Comparison of ENCODE assay signal across 8 mouse cellular contexts in genomic region chr11:74724235-74724791, GRCm38 (mm10). TPM values are rescaled to one million over a fixed set of nuclear protein-coding genes. Genes with fewer than 3 reads are reported as not detected.
DNase-seq lines count a peak whose midpoint lies in the region; ATAC-seq and TF ChIP-seq lines count a peak whose summit lies in the region.

TSS of gene Pafah1b1 (minus strand) at chr11:74724670.

- H3K4me2 ChIP-seq in embryonic facial prominence, embryonic 15.5 days (replicated peaks) = peak within 1 kb of the TSS; percentile 69
- H3K4me2 ChIP-seq in kidney, embryonic 14.5 days (replicated peaks; ENCODE audit: low read depth, low read length) = peak within 1 kb of the TSS; percentile 60
- peak within 1 kb of the TSS; percentile 61 for H3K4me2 ChIP-seq in limb, embryonic 15.5 days

- H3K27ac ChIP-seq in bone marrow, adult 2 months (ENCODE audit: control insufficient read depth, insufficient read depth, low read depth, low read length, poor library complexity) = peak within 1 kb of the TSS; percentile 99
- peak within 1 kb of the TSS; percentile 99 for H3K27ac ChIP-seq in embryonic facial prominence, embryonic 15.5 days (replicated peaks)
- peak within 1 kb of the TSS; percentile 99 for H3K27ac ChIP-seq in kidney, embryonic 14.5 days (ENCODE audit: low read depth, low read length)
- H3K27ac ChIP-seq in limb, embryonic 15.5 days = peak within 1 kb of the TSS; percentile 99

- no peaks in the 10 kb centered on the region; the same call in 1 of the 2 replicates for H3K4me1 ChIP-seq in bone marrow, adult 2 months (ENCODE audit: control insufficient read depth, insufficient read depth, low read length)
- peaks cover 19% of the 10 kb centered on the region; the same call in 1 of the 2 replicates for H3K4me1 ChIP-seq in embryonic facial prominence, embryonic 15.5 days
- peaks cover 9% of the 10 kb centered on the region; the same call in 1 of the 2 replicates for H3K4me1 ChIP-seq in kidney, embryonic 14.5 days (ENCODE audit: control insufficient read depth, insufficient read depth, low read length)
- H3K4me1 ChIP-seq in limb, embryonic 15.5 days = peaks cover 11% of the 10 kb centered on the region; the same call in 1 of the 2 replicates

- H3K27me3 ChIP-seq in embryonic facial prominence, embryonic 15.5 days = no peaks in the 10 kb centered on the region
- H3K27me3 ChIP-seq in kidney, embryonic 14.5 days (ENCODE audit: control insufficient read depth, insufficient read depth, low read length) = no peaks in the 10 kb centered on the region
- H3K27me3 ChIP-seq in limb, embryonic 15.5 days = no peaks in the 10 kb centered on the region

- no peak for TF ChIP-seq CTCF in bone marrow, adult 2 months (IDR thresholded peaks at IDR 0.05; ENCODE audit: control insufficient read depth, insufficient read depth, low read length)

- no peaks in the 10 kb centered on the region for H3K36me3 ChIP-seq in embryonic facial prominence, embryonic 15.5 days
- H3K36me3 ChIP-seq in kidney, embryonic 14.5 days (ENCODE audit: control insufficient read depth, insufficient read depth, low read length) = no peaks in the 10 kb centered on the region
- H3K36me3 ChIP-seq in limb, embryonic 15.5 days = no peaks in the 10 kb centered on the region

- under 1% methylated on average over 47 of the region's 56 CpGs for WGBS in bone marrow, adult 2 months
- under 1% methylated on average over 54 of the region's 56 CpGs for WGBS in embryonic facial prominence, embryonic 15.5 days
- under 1% methylated on average over 56 of the region's 56 CpGs for WGBS in kidney, embryonic 14.5 days
- WGBS in limb, embryonic 15.5 days = under 1% methylated on average over 44 of the region's 56 CpGs

- peak; percentile 93 for DNase-seq in 416B (ENCODE audit: low read depth)
- peak; percentile 95 to 98 for DNase-seq in heart, adult 9 months (ENCODE audit: low spot score in 2 of 2)
- DNase-seq in monocyte, adult 2 months (ENCODE audit: low read depth in 1 of 2, low spot score in 2 of 2) = peak; percentile 83 to 94
- DNase-seq in spleen, postnatal 36 days (ENCODE audit: low spot score in 2 of 2) = peak; percentile 95 to 97

- H3K9me3 ChIP-seq in embryonic facial prominence, embryonic 15.5 days (replicated peaks) = no peaks in the 10 kb centered on the region
- H3K9me3 ChIP-seq in kidney, embryonic 14.5 days (ENCODE audit: control insufficient read depth, low read length) = no peaks in the 10 kb centered on the region
- H3K9me3 ChIP-seq in limb, embryonic 15.5 days = no peaks in the 10 kb centered on the region

- H3K4me3 ChIP-seq in bone marrow, adult 2 months (replicated peaks; ENCODE audit: control insufficient read depth, low read depth, low read length) = peak within 1 kb of the TSS; percentile 99
- H3K4me3 ChIP-seq in embryonic facial prominence, embryonic 15.5 days (replicated peaks) = peak within 1 kb of the TSS; percentile 93
- H3K4me3 ChIP-seq in kidney, embryonic 14.5 days (ENCODE audit: low read length) = peak within 1 kb of the TSS; percentile 99
- H3K4me3 ChIP-seq in limb, embryonic 15.5 days = peak within 1 kb of the TSS; percentile 91

- peak; percentile 95 for TF ChIP-seq POLR2A in bone marrow, adult 2 months (IDR thresholded peaks at IDR 0.05; ENCODE audit: borderline replicate concordance, control insufficient read depth, low read depth, low read length)

- peak; percentile 99 for ATAC-seq in embryonic facial prominence, embryonic 15.5 days (ENCODE audit: insufficient number of reproducible peaks, low FRiP score, low TSS enrichment, low read depth)
- ATAC-seq in kidney, embryonic 14.5 days (ENCODE audit: low FRiP score, low TSS enrichment) = peak; percentile 98
- ATAC-seq in limb, embryonic 15.5 days (ENCODE audit: insufficient number of reproducible peaks, low FRiP score, low TSS enrichment, low read depth) = peak; percentile 99

- peak within 1 kb of the TSS; percentile 95 for H3K9ac ChIP-seq in embryonic facial prominence, embryonic 15.5 days
- H3K9ac ChIP-seq in kidney, embryonic 14.5 days (ENCODE audit: low read depth, low read length) = peak within 1 kb of the TSS; percentile 96
- peak within 1 kb of the TSS; percentile 94 for H3K9ac ChIP-seq in limb, embryonic 15.5 days

RNA-seq across cellular contexts. Expression of gene Pafah1b1, which starts in this region (rescaled TPM):
- 24.4 and 33.6 TPM in 2 replicates for polyA plus RNA-seq in bone marrow, adult 2 months (2011; ENCODE audit: insufficient read depth, insufficient read length, low replicate concordance, missing spikeins)
- polyA plus RNA-seq in embryonic facial prominence, embryonic 15.5 days (2015; fragmentation: Nextera tagmentation; extraction: Ambion mirVana) = 44.0 and 44.5 TPM in 2 replicates
- 63.6 and 74.1 TPM in 2 replicates for polyA plus RNA-seq in kidney, embryonic 14.5 days (2014; fragmentation: Nextera tagmentation; extraction: Ambion mirVana)
- 44.7 and 46.2 TPM in 2 replicates for polyA plus RNA-seq in limb, embryonic 15.5 days (2015; fragmentation: Nextera tagmentation; extraction: Ambion mirVana)

Comparison
In these comparisons a context has a peak if more than half of its experiments do, and no peak if none do; other contexts are left out.
1. Peak in every context shown above with its lines: DNase-seq, ATAC-seq, H3K4me3 ChIP-seq and H3K27ac ChIP-seq.